Mouse (Mus musculus): ENCODE results near the gene Gsg1.

DNA sequence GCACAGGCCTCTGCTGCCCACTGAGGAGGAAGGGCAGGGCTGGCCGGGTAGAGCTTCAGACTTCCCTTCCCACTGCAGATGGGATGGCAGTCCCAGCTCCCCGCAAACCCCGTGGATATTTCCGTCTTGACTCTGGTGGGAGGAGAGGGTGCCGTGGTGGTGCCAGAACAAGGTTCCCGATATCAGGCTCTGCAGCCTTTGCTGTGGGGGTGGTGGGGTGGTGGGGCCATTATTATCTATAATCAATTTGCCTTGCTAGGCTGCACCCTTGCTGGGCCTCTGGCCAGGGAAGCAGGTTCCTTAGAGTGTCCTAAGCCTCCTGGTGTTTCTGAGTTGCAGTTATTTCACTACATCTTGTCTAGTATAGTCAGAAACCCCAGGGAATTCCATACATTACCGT, 43.0 kb downstream of the Gsg1 start:
- TF ChIP-seq GATA1 (IDR thresholded peaks at IDR 0.05; ENCODE audit: low read length) (no peak), TAL1 (IDR thresholded peaks at IDR 0.05; ENCODE audit: low read length) (no peak)
